Mouse (Mus musculus): ENCODE results near the gene Yaf2. TPM values are rescaled to one million over a fixed set of nuclear protein-coding genes. Genes with fewer than 3 reads are reported as not detected.
A peak's percentile ranks its signal among the peaks of the same experiment; 100 is the strongest.

The Yaf2 gene
- total and polyA plus RNA-seq, 3 experiments, result 37.7 to 50.7 TPM; not detected in 1

DNA sequence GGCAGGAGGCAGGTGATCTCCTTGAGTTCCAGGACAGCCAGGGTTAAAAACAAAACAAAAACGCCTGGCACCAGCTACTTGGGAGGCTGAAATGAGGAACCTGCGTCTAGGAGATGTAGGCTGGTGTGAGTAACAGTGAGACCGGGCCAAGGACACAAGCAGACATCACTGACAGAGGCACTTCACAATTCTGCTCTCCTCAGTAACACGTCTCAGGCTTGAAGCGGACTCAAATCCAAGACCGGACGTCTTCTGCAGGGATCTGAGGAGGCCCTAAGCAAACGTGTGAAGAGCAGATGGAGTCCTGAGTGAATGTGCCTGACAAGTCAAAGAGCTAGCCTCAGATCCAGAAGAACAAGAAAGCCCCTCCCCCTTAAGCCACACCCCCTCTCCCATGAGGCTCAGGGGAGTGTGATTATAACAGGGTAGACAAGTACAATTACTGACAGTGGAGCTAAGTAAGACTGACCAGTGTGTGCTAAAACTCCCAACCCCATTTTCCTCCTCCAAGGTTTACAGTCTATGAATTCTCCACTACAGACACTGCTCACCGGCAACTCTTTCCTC lies 66.4 kb downstream of the Yaf2 start:
- DNase-seq (ENCODE audit: low read depth, low spot score), result peak; percentile 69
- no peak for TF ChIP-seq KAT2A (conservative IDR thresholded peaks at IDR 0.05; ENCODE audit: low read depth, low read length)
- no peak for TF ChIP-seq POLR2A (IDR thresholded peaks at IDR 0.05; ENCODE audit: control insufficient read depth in 1 of 2, insufficient read depth in 1 of 2, low read depth in 1 of 2, low read length in 2 of 2, poor library complexity in 1 of 2)
- no peak for TF ChIP-seq ZKSCAN1 (IDR thresholded peaks at IDR 0.05; ENCODE audit: low read depth, low read length)
- TF ChIP-seq EP300 (IDR thresholded peaks at IDR 0.05; ENCODE audit: low read depth in 1 of 2, low read length in 2 of 2), result no peak
- no peak for TF ChIP-seq JUND (IDR thresholded peaks at IDR 0.05; ENCODE audit: low read depth, low read length)
- no peak for TF ChIP-seq NRF1 (IDR thresholded peaks at IDR 0.05; ENCODE audit: insufficient read depth, low read depth, low read length, poor library complexity, severe bottlenecking)
- no peak for TF ChIP-seq UBTF (IDR thresholded peaks at IDR 0.05; ENCODE audit: borderline replicate concordance, insufficient read depth, low read depth, low read length)
- H3K27me3 ChIP-seq (ENCODE audit: control insufficient read depth in 1 of 2, insufficient read depth in 2 of 2, low read length in 2 of 2), result no peaks in the 10 kb centered on the region
- peaks cover 8 to 29% of the 10 kb centered on the region in 2 experiments for H3K4me1 ChIP-seq (ENCODE audit: control insufficient read depth in 1 of 2, insufficient read depth in 2 of 2, low read length in 2 of 2)
- H3K79me2 ChIP-seq (ENCODE audit: control insufficient read depth, insufficient read depth, low read length, poor library complexity), result peaks cover 39% of the 10 kb centered on the region
- peaks cover 0 to 24% of the 10 kb centered on the region in 2 experiments; a peak in 3 of 4 replicates for H3K36me3 ChIP-seq (ENCODE audit: control insufficient read depth in 1 of 2, insufficient read depth in 2 of 2, low read length in 2 of 2)
- no peak overlapping the region for H3K9ac ChIP-seq (ENCODE audit: control insufficient read depth, low read depth, low read length, poor library complexity, severe bottlenecking)
- no peaks in the 10 kb centered on the region for H3K9me3 ChIP-seq (replicated peaks; ENCODE audit: insufficient read depth, low read length)
- H3K4me3 ChIP-seq (ENCODE audit: control insufficient read depth in 1 of 2, insufficient read depth in 1 of 2, low read depth in 2 of 2, low read length in 2 of 2), result no peak overlapping the region
- H3K27ac ChIP-seq (ENCODE audit: control insufficient read depth, low read depth, low read length), result no peak overlapping the region

DNA sequence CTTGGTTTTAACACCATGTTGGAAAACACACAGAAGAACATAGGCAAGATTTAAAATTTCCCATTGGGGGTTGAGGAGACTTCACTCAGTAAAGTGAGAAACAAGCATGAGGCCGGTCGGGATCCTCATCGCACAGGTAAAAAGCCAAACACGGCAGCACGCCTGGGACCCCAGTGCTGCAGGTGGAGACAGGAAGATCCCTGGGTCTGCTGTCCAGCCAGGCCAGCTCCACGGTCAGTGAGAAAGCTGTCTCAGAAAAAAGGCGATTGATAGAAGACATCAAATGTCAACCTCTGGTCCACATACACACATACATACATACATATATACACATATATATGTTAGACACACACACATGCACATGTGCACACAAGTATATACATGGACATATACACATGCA lies 67.2 kb downstream of the Yaf2 start:
- no peaks in the 10 kb centered on the region for H3K9me3 ChIP-seq (replicated peaks; ENCODE audit: insufficient read depth, low read length)
- peaks cover 35% of the 10 kb centered on the region for H3K79me2 ChIP-seq (ENCODE audit: control insufficient read depth, insufficient read depth, low read length, poor library complexity)
- no peak for DNase-seq (ENCODE audit: low read depth, low spot score)
- peaks cover 8 to 29% of the 10 kb centered on the region in 2 experiments for H3K4me1 ChIP-seq (ENCODE audit: control insufficient read depth in 1 of 2, insufficient read depth in 2 of 2, low read length in 2 of 2)
- no peak overlapping the region for H3K27ac ChIP-seq (ENCODE audit: control insufficient read depth, low read depth, low read length)
- no peak overlapping the region for H3K4me3 ChIP-seq (ENCODE audit: control insufficient read depth in 1 of 2, insufficient read depth in 1 of 2, low read depth in 2 of 2, low read length in 2 of 2)
- peaks cover 0 to 24% of the 10 kb centered on the region in 2 experiments; a peak in 3 of 4 replicates for H3K36me3 ChIP-seq (ENCODE audit: control insufficient read depth in 1 of 2, insufficient read depth in 2 of 2, low read length in 2 of 2)
- H3K27me3 ChIP-seq (ENCODE audit: control insufficient read depth in 1 of 2, insufficient read depth in 2 of 2, low read length in 2 of 2), result no peaks in the 10 kb centered on the region
- TF ChIP-seq CHD1 (IDR thresholded peaks at IDR 0.05; ENCODE audit: low read depth, low read length), result no peak
- TF ChIP-seq POLR2AphosphoS5 (IDR thresholded peaks at IDR 0.05; ENCODE audit: borderline replicate concordance, low read depth, low read length), result no peak
- no peak for TF ChIP-seq GABPA (IDR thresholded peaks at IDR 0.05; ENCODE audit: low read depth, low read length)
- no peak for TF ChIP-seq USF1 (IDR thresholded peaks at IDR 0.05; ENCODE audit: low read depth, low read length)
- TF ChIP-seq GATA1 (IDR thresholded peaks at IDR 0.05; ENCODE audit: low read depth, low read length), result no peak
- no peak for TF ChIP-seq POLR2A (IDR thresholded peaks at IDR 0.05; ENCODE audit: control insufficient read depth in 1 of 2, insufficient read depth in 1 of 2, low read depth in 1 of 2, low read length in 2 of 2, poor library complexity in 1 of 2)
- no peak for TF ChIP-seq JUND (IDR thresholded peaks at IDR 0.05; ENCODE audit: low read depth, low read length)
- H3K9ac ChIP-seq (ENCODE audit: control insufficient read depth, low read depth, low read length, poor library complexity, severe bottlenecking), result no peak overlapping the region

DNA sequence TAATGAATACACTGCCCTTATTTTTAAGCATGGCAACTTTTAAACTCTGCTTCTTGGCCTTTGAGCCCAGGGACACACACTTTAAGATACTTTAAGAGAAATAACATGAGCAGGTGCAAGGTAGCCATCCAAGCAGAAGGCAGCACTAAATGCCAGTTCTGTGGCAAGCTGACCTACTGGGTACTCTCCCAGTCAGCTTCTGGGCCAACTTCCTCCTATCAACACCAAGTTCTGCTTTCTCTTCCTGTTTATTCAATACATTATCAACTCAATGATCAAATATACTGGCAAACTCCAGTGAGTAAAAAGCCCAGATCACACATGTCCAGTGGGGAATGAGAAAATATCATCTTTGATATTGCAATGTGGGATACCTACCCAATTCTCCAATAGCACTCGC lies 68.7 kb downstream of the Yaf2 start:
- H3K79me2 ChIP-seq (ENCODE audit: control insufficient read depth, insufficient read depth, low read length, poor library complexity), result peaks cover 24% of the 10 kb centered on the region
- peak; percentile 71 for TF ChIP-seq ZKSCAN1 (IDR thresholded peaks at IDR 0.05; ENCODE audit: low read depth, low read length)
- 0 out of 2 replicates have a peak, but pooled peaks have one; percentile 30 for TF ChIP-seq GATA1 (IDR thresholded peaks at IDR 0.05; ENCODE audit: low read depth, low read length)
- peak in 1 of 2 experiments; percentile 47; a peak in 2 of 4 replicates for TF ChIP-seq EP300 (IDR thresholded peaks at IDR 0.05; ENCODE audit: low read depth in 1 of 2, low read length in 2 of 2)
- no peak for TF ChIP-seq MYC (IDR thresholded peaks at IDR 0.05; ENCODE audit: low read depth, low read length)
- TF ChIP-seq HCFC1 (IDR thresholded peaks at IDR 0.05; ENCODE audit: low read depth, low read length), result no peak
- no peak for TF ChIP-seq MAX (IDR thresholded peaks at IDR 0.05; ENCODE audit: low read length)
- no peak for TF ChIP-seq POLR2AphosphoS5 (IDR thresholded peaks at IDR 0.05; ENCODE audit: borderline replicate concordance, low read depth, low read length)
- no peak for TF ChIP-seq RCOR1 (IDR thresholded peaks at IDR 0.05; ENCODE audit: low read depth, low read length)
- no peak for TF ChIP-seq CTCF (IDR thresholded peaks at IDR 0.05 in 2 of 3, conservative IDR thresholded peaks at IDR 0.05 in 1 of 3; ENCODE audit: control insufficient read depth in 1 of 3, insufficient read depth in 1 of 3, low read depth in 2 of 3, low read length in 3 of 3, poor library complexity in 1 of 3, severe bottlenecking in 1 of 3)
- 0 out of 2 replicates have a peak, but pooled peaks have one; percentile 28 for TF ChIP-seq ELF1 (IDR thresholded peaks at IDR 0.05; ENCODE audit: low read depth, low read length)
- TF ChIP-seq JUND (IDR thresholded peaks at IDR 0.05; ENCODE audit: low read depth, low read length), result no peak
- no peak for TF ChIP-seq NRF1 (IDR thresholded peaks at IDR 0.05; ENCODE audit: insufficient read depth, low read depth, low read length, poor library complexity, severe bottlenecking)
- no peak for TF ChIP-seq MXI1 (IDR thresholded peaks at IDR 0.05; ENCODE audit: low read depth, low read length)
- H3K4me3 ChIP-seq (ENCODE audit: control insufficient read depth in 1 of 2, insufficient read depth in 1 of 2, low read depth in 2 of 2, low read length in 2 of 2), result no peak overlapping the region
- H3K4me1 ChIP-seq (ENCODE audit: control insufficient read depth in 1 of 2, insufficient read depth in 2 of 2, low read length in 2 of 2), result peaks cover 5 to 19% of the 10 kb centered on the region in 2 experiments
- no peaks in the 10 kb centered on the region for H3K9me3 ChIP-seq (replicated peaks; ENCODE audit: insufficient read depth, low read length)
- peaks cover 0 to 13% of the 10 kb centered on the region in 2 experiments; a peak in 3 of 4 replicates for H3K36me3 ChIP-seq (ENCODE audit: control insufficient read depth in 1 of 2, insufficient read depth in 2 of 2, low read length in 2 of 2)
- no peak overlapping the region for H3K27ac ChIP-seq (ENCODE audit: control insufficient read depth, low read depth, low read length)
- H3K9ac ChIP-seq (ENCODE audit: control insufficient read depth, low read depth, low read length, poor library complexity, severe bottlenecking), result no peak overlapping the region
- H3K27me3 ChIP-seq (ENCODE audit: control insufficient read depth in 1 of 2, insufficient read depth in 2 of 2, low read length in 2 of 2), result no peaks in the 10 kb centered on the region
- peak; percentile 47 for DNase-seq (ENCODE audit: low read depth, low spot score)

Data from MEL (cell line).